Mouse (Mus musculus): ENCODE results near the gene Taok1.

DNA sequence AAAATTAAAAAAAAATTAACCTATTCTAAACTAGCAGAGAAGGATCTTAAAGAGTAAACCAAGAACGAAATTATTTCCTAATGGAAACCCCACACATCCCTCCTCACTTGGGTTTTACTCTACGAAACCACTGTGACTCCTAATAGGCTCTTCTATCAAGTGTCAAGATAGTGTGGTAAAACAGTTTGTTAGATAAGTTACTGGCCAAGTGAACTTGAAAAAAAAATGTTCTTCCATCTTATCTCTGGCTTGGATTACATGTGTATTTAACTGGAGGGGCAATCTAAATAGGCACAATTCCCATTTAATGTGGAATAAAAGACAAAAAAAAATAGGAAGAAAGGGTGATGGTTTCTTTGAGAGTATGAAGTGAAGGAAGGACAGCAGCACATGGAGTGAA is 76.8 kb downstream of the Taok1 start:
- TF ChIP-seq GATA1 (IDR thresholded peaks at IDR 0.05; ENCODE audit: low read length), result no peak
- TF ChIP-seq TAL1 (IDR thresholded peaks at IDR 0.05; ENCODE audit: low read length), result no peak
